Mouse (Mus musculus) midbrain, embryonic 16.5 days (tissue): ENCODE results near the gene Tbxas1. TPM values are rescaled to one million over a fixed set of nuclear protein-coding genes. Genes with fewer than 3 reads are reported as not detected.

Experiments
- ATAC-seq: fragments of 200-750 bp; cut with Nextera tagmentation; 2 replicates; pipeline ENCODE4 v1.8.0; 2017; ENCODE audit warnings: moderate TSS enrichment
- H3K27ac ChIP-seq: fragments of 300-500 bp; sonication (generic); 2 replicates; pipeline ENCODE4 v1.5.1; 2014; ENCODE audit warnings: mild to moderate bottlenecking, low read length, mixed read lengths
- H3K27me3 ChIP-seq: fragments of 300-500 bp; sonication (generic); 2 replicates; pipeline ENCODE4 v1.6.1; 2014; ENCODE audit warnings: low read depth, low read length, mixed read lengths; ENCODE audit not compliant: control insufficient read depth, insufficient read depth
- H3K36me3 ChIP-seq: fragments of 300-500 bp; sonication (generic); 2 replicates; pipeline ENCODE4 v1.6.1; 2014; ENCODE audit warnings: mild to moderate bottlenecking, low read length, moderate library complexity, mixed read lengths; ENCODE audit not compliant: control insufficient read depth, insufficient read depth
- H3K4me1 ChIP-seq: fragments of 300-500 bp; sonication (generic); 2 replicates; pipeline ENCODE4 v1.6.1; 2014; ENCODE audit warnings: mild to moderate bottlenecking, low read length, mixed read lengths; ENCODE audit not compliant: control insufficient read depth, insufficient read depth
- H3K4me2 ChIP-seq: fragments of 300-500 bp; sonication (generic); 2 replicates; pipeline ENCODE4 v1.6.1; 2014; ENCODE audit warnings: mild to moderate bottlenecking, low read length, mixed read lengths
- H3K4me3 ChIP-seq: fragments of 300-500 bp; sonication (generic); 2 replicates; pipeline ENCODE4 v1.5.1; 2014; ENCODE audit warnings: low read depth, mild to moderate bottlenecking, low read length, moderate library complexity, mixed read lengths
- H3K9ac ChIP-seq: fragments of 300-500 bp; sonication (generic); 2 replicates; pipeline ENCODE4 v1.6.1; 2014; ENCODE audit warnings: low read depth, low read length, mixed read lengths
- H3K9me3 ChIP-seq: fragments of 300-500 bp; sonication (generic); replicated peaks from 2 replicates; pipeline ENCODE4 v1.6.1; 2014; ENCODE audit warnings: mild to moderate bottlenecking, low read length, mixed read lengths; ENCODE audit not compliant: control insufficient read depth, poor library complexity, severe bottlenecking
- WGBS: fragments of 180-500 bp; shearing (Covaris S2); extraction: QIAGEN DNeasy Blood & Tissue Kit; methylation state at CpG from one replicate; pipeline ENCODE4 v1.1.7; 2014; 5-methylcytosine and 5-hydroxymethylcytosine counted together
- polyA plus RNA-seq: library from polyadenylated mRNA; unstranded; fragments of >200 nt; fragmentation: Nextera tagmentation; extraction: Ambion mirVana; gene quantifications from 2 replicates; pipeline ENCODE4 v1.2.1, GENCODE M21; 2015

Gene Tbxas1
- polyA plus RNA-seq, 1 experiment from 2014 or later: 1.8 TPM

DNA sequence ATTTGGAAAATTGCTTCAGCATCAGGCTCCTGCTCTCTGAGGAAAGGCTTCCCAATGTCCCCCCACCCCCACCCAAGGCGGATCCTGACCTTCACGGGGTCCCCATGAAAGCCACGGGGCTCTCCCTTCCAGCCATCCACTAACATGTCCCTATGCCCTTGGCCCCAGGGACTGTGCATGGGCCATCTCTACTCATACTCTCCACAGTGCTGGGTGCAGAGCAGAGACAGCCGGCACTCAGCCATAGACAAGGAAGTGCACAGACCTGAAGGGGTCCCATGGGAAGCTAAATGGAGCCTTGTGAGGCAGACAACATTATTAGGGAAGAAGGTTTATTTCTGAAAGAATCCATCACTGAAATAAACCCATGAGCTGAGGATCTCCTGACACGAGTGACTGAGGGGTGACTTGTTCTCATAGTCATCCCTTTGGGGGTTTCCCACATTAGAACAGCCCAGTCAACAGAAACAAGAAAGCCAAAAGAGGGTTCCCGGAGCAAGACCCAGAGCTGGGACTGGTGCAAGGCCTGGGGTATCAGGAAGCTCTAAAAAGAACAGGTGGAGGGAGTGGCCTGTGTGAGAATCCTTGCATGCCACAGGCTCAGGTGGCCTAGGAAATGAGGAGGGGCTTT lies 179.8 kb downstream of the Tbxas1 start:
- H3K4me3 ChIP-seq: no peak overlapping the region
- no peak overlapping the region for H3K9ac ChIP-seq
- no peaks in the 10 kb centered on the region for H3K4me1 ChIP-seq
- no peaks in the 10 kb centered on the region for H3K27me3 ChIP-seq
- H3K9me3 ChIP-seq: no peaks in the 10 kb centered on the region
- 82% methylated on average over 6 of the region's 6 CpGs for WGBS
- no peak overlapping the region for H3K27ac ChIP-seq
- peak; percentile 64; the same call in 1 of the 2 replicates for ATAC-seq
- H3K36me3 ChIP-seq: no peaks in the 10 kb centered on the region
- no peak overlapping the region for H3K4me2 ChIP-seq

DNA sequence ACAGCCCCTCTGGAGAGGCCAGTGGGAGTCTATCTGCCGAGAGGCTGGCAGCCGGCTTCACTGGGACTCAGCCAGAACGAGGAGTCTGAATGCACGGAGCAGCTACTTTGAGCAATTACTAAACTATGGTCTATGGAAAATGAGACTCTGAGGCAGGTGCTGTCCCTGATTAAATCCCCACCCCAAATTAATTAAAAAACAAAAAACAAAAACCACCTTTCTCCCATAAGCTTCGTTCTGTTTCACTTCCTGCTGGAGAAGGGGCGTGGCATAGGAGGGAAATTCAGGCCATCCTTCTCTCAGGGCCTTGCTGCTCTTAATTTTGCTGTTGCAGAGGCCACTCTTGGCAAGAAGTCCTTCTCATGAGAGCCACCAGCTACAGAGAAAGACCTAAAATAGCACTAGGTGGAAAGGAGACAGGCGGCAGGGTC lies 180.6 kb downstream of the Tbxas1 start:
- H3K9ac ChIP-seq: no peak overlapping the region
- no peak overlapping the region for H3K27ac ChIP-seq
- no peak overlapping the region for H3K4me2 ChIP-seq
- 57% methylated on average over 7 of the region's 7 CpGs for WGBS
- H3K4me1 ChIP-seq: no peaks in the 10 kb centered on the region; the same call in 1 of the 2 replicates
- H3K36me3 ChIP-seq: no peaks in the 10 kb centered on the region
- H3K4me3 ChIP-seq: no peak overlapping the region
- no peaks in the 10 kb centered on the region for H3K27me3 ChIP-seq
- no peak for ATAC-seq
- H3K9me3 ChIP-seq: no peaks in the 10 kb centered on the region

DNA sequence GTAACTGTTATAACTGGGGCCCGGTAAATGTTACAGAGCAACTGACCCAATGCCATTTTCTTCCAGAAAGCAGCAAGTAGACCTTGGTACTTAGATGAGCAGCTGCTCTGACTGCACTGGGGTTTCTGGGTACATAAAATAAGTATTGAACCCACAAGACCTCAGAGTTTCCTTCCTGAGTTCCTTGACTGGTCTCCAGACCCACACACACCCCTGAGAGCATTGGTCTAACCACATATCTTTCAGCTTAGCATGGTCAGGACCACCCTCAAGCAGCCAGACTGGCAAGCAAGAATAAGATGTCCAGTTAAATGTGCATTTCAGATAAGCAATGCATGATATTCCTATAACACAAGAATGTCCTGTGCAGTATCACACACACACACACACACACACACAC lies 182.0 kb downstream of the Tbxas1 start:
- no peak overlapping the region for H3K9ac ChIP-seq
- no peak for ATAC-seq
- no peaks in the 10 kb centered on the region for H3K27me3 ChIP-seq
- H3K4me1 ChIP-seq: peaks cover 4% of the 10 kb centered on the region
- H3K4me2 ChIP-seq: no peak overlapping the region
- no peaks in the 10 kb centered on the region for H3K36me3 ChIP-seq
- no peaks in the 10 kb centered on the region for H3K9me3 ChIP-seq
- no peak overlapping the region for H3K27ac ChIP-seq
- WGBS: 92% methylated on average over 1 of the region's 1 CpGs
- no peak overlapping the region for H3K4me3 ChIP-seq

GRCm38 (mm10) chr6:39058389-39058788 lies 183.2 kb downstream of the Tbxas1 start:
- Histone ChIP-seq H3K36me3 (no peaks in the 10 kb centered on the region), H3K27me3 (no peaks in the 10 kb centered on the region), H3K9me3 (no peaks in the 10 kb centered on the region), H3K27ac (no peak overlapping the region), H3K4me2 (no peak overlapping the region), H3K9ac (no peak overlapping the region), H3K4me3 (no peak overlapping the region), H3K4me1 (peaks cover 4% of the 10 kb centered on the region)
- ATAC-seq: no peak
- WGBS: 60% methylated on average over 3 of the region's 3 CpGs

- 65% methylated on average over 3 of the region's 3 CpGs for WGBS
- Histone ChIP-seq H3K9me3 (no peaks in the 10 kb centered on the region), H3K36me3 (no peaks in the 10 kb centered on the region), H3K27ac (no peak overlapping the region), H3K27me3 (no peaks in the 10 kb centered on the region), H3K4me2 (no peak overlapping the region), H3K9ac (no peak overlapping the region), H3K4me1 (peaks cover 4% of the 10 kb centered on the region), H3K4me3 (no peak overlapping the region)
- ATAC-seq: no peak
These were observed 183.7 kb downstream of the Tbxas1 start for GRCm38 (mm10) chr6:39058936-39059335.

DNA sequence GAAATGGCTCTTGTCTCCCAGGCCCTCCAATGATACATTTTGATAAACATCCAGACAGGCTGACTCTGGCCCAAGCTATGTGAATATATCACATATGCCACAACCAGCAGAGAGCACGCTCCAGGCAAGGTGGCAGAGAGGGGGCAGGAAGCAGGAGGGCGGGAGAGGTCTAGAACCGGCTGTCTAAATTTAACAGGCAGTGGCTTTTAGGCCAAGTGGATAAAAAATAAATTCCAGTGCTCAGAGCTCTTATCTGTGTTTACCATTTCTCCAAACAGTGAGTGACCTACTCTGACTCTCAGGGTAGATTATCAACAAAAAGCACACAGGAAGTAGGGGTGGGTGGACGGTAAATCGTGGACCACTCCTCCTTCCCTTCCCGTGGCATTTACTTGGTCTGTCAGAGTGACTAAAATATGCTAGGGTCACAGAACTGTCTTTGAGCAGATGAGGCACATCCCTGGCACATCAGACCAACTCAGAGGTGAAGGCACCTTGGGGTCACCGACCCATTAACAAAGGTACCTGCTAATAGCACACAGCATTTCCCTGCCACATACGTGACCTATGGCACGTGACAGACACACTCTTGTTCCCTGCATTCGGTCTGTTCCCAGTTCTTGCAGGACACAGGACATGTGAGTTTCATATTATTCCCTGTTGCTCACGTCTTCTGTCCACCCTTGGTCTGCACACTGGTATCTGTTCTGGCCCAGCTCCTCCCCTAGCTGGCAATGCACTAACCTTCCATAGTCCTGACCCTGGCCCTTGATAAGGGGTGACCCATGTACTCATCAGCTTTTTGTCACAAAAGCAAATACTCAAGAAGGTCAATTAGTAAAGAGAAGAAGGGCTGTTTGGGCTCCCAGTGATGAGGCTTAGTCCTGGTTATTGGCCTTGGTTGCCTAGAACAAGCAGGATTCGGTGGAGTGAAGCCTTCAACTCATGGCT lies 184.6 kb downstream of the Tbxas1 start:
- 87% methylated on average over 12 of the region's 12 CpGs for WGBS
- Histone ChIP-seq H3K27ac (no peak overlapping the region), H3K4me2 (no peak overlapping the region), H3K4me3 (no peak overlapping the region), H3K36me3 (no peaks in the 10 kb centered on the region), H3K9me3 (no peaks in the 10 kb centered on the region), H3K4me1 (peaks cover 4% of the 10 kb centered on the region), H3K27me3 (no peaks in the 10 kb centered on the region), H3K9ac (no peak overlapping the region)
- ATAC-seq: no peak

- Histone ChIP-seq H3K4me1 (peaks cover 4% of the 10 kb centered on the region), H3K36me3 (no peaks in the 10 kb centered on the region), H3K27ac (no peak overlapping the region), H3K4me3 (no peak overlapping the region), H3K27me3 (no peaks in the 10 kb centered on the region), H3K9ac (no peak overlapping the region), H3K9me3 (no peaks in the 10 kb centered on the region), H3K4me2 (no peak overlapping the region)
- WGBS: 17% methylated on average over 4 of the region's 4 CpGs
- no peak for ATAC-seq
These were observed 186.0 kb downstream of the Tbxas1 start for GRCm38 (mm10) chr6:39061180-39061579.

DNA sequence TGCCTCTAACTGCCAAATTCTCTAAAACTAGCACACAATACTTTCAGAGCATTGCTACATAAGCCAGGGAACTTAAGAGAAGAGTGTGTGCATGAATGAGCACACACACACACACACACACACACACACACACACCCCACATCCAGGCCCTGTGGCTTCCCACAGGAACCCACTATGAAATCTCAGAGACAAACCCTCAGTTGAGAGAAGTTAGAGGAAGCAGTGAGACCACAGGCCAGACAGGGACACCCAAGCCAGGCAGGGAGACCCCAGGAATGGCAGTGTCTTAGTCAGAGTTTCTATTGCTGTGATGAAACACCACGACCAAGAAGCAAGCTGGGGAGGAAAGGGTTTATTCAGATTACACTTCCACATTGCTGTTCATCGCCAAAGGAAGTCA lies 188.3 kb downstream of the Tbxas1 start:
- Histone ChIP-seq H3K9me3 (no peaks in the 10 kb centered on the region), H3K9ac (no peak overlapping the region), H3K36me3 (no peaks in the 10 kb centered on the region), H3K4me2 (no peak overlapping the region), H3K27me3 (no peaks in the 10 kb centered on the region), H3K4me1 (peaks cover 4% of the 10 kb centered on the region), H3K27ac (no peak overlapping the region), H3K4me3 (no peak overlapping the region)
- ATAC-seq: no peak
- 66% methylated on average over 2 of the region's 2 CpGs for WGBS

DNA sequence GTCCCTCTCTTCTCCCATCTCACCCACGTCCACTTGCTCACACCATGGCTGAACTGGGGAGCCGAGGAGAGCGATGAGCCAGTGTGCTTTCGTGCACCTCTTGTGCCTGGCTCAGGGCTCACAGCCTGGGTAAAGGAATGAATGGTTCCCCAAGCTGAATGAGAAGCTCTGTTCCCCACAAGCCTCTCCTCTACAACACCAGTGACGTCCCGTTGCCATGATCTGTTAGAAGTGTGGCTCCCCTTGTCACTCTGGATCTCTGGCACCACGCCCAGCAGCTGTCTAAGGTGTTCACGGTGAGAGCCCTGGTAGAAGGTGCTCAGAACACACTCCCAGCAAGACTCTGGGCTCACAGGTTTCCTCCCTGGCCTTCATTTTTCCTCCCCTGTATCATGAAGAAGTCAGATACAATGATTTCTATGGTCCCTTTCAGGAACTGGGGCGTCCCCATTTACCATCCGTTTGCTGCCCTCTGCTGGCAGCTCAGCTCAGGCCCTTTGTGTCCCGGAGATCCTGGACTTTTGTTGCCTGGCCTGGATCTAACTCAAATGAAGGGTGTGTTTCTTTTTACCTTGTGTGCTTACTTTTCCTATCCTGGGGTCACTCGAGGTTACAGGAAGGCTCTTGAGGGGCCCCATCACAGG lies 191.9 kb downstream of the Tbxas1 start:
- 44% methylated on average over 12 of the region's 12 CpGs for WGBS
- Histone ChIP-seq H3K9ac (no peak overlapping the region), H3K4me2 (no peak overlapping the region), H3K27ac (no peak overlapping the region), H3K27me3 (no peaks in the 10 kb centered on the region), H3K36me3 (no peaks in the 10 kb centered on the region), H3K9me3 (no peaks in the 10 kb centered on the region), H3K4me1 (no peaks in the 10 kb centered on the region), H3K4me3 (no peak overlapping the region)
- peak; percentile 82 for ATAC-seq
